Mouse (Mus musculus): ENCODE measurements around the gene Slc6a12. TPM values are rescaled to one million over a fixed set of nuclear protein-coding genes. Genes with fewer than 3 reads are reported as not detected.

Gene Slc6a12
- not detected for total RNA-seq (2023)

DNA sequence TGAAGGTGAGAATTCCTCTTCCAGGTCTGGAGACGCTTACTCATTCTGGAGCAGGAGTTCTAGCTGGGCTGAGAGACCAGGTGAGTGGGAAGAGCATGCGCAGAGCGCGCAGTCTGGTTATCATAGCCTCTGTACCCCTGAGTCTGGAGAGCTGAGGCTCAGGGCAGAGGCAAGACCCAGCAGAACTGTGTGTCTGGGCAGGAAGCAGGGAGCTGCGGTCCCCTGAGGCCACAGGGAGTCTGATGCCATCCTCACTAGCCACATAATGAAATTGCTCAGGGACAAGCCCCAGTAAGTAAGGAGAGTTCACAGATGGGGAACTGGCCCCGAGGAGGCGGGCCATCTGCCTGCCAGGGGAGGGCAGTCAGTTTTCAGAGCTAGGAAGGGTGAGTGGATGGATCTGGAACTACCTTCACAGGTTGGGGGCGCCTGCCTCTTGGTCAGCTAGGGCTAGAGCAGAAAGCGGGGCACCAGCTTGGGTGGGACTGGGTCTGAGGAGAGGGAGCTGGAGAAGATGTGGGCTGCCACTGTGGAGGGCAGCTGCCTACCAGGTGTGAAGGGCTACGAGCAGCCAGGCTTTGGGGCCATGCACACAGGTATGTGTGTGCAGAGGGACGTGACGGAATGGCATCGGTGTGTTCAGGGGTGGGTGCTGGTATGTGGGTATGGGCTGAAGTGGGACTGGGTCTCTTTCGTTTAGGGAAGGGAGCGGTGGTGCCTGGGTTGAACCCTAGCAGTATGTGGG is at the start of gene Slc6a12:
Gene Slc6a12, plus strand, starts transcription at position 51 of the 745 bp plus-strand sequence.

DNA sequence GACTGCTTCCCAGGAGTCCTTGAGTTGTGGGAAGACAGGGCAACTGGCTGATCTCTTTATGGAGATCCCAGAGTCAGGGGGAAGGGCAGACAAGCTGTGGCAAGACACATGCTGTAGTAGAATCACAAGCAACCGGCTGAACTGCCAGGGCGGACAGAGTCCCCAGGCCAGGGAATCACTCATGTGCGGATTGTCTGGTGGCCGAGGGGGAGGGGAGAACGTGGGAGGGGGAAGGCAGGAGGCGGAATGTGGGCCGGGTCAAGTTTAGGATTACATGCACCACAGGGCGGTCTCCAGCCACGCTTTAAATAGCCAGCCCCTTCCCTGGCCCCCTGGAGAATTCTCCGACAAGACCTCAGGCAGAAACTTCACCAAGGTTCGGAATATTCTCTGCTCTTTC is 42.9 kb upstream of the Slc6a12 start, which contains the start of gene Slc6a13:
Gene Slc6a13, plus strand, starts transcription at position 274 of the 400 bp plus-strand sequence.

Other genes starting within 250 kb of the Slc6a12 start
- gene Mical3, start 212.1 kb upstream of the Slc6a12 start, total RNA-seq (2023), result 26.8 TPM
- gene Pex26, start 159.4 kb upstream of the Slc6a12 start, total RNA-seq (2023), result 7.3 TPM
- not detected for gene Tuba8, start 132.4 kb upstream of the Slc6a12 start, total RNA-seq (2023)
- gene Usp18, start 97.2 kb upstream of the Slc6a12 start, total RNA-seq (2023), result 17.1 TPM
- gene Slc6a13, start 42.8 kb upstream of the Slc6a12 start, total RNA-seq (2023), result not detected
- gene Iqsec3, start 130.6 kb downstream of the Slc6a12 start, total RNA-seq (2023), result not detected